Mouse (Mus musculus) megakaryocyte, embryonic 14.5 days (primary cell): Measurements from ENCODE around the gene Nup88.

ENCODE experiments used
- FLI1 ChIP-seq: IDR thresholded peaks from 2 replicates; pipeline ENCODE4 v1.6.1; 2012; ENCODE audit warnings: low read length, inconsistent platforms, mixed read lengths
- GATA1 ChIP-seq: IDR thresholded peaks from 3 replicates; pipeline ENCODE4 v1.6.1; 2012; ENCODE audit warnings: mixed read lengths, low read length, inconsistent platforms, borderline replicate concordance

- TF ChIP-seq GATA1 (no peak), FLI1 (no peak)
These were observed 440 bp downstream of the Nup88 start for GRCm38 (mm10) chr11:70969271-70969794.
